Mouse (Mus musculus) kidney, adult 8-10 months (tissue): ENCODE data around the gene Asgr1.
A peak's percentile ranks its signal among the peaks of the same experiment; 100 is the strongest.
"Not testable (repeated sequence)": the region's sequence is repeated elsewhere in the genome, so short reads cannot be mapped to it uniquely, and the experiment has no call there.

Experiments
- DNase-seq, 2 experiments: peaks; one replicate each; pipeline ENCODE4 v3.0.0; 2022

Gene Asgr1

DNA sequence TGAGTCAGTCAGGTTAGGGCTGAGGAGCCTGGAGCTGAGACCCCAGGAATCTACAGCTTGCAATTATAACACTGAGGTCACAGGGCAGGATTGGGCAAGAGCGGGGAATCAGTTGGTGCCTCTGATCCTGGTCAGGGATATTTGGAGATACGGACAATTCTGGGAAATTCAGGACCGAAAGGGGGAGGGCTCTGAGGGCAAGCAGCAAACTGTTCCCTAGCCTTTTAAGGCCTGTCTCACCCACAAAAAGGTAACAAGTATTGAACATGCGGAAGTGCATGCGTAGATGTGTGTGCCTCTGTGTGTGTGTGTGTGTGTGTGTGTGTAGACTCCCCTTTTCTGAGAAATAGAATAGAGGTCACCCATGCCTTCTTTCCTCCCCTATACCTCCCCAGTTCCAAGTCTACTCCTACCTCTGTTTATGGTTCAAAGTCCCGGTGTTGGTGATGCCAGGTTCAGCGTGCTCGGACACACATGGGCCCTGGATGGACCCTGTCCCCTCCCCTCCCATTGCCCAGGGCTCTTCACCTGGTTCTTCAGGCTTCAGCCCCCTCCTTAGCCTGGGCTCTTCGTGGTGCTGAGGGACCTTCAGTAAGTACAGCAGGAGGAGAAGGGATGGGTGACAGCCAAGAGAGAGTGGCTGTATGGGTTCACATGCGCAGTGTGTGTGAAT, at the start of gene Asgr1:
Asgr1 (plus strand) TSS at position 188 of the 673 bp plus-strand sequence.
- DNase-seq, result peak in 1 of 2 experiments; percentile 26

DNA sequence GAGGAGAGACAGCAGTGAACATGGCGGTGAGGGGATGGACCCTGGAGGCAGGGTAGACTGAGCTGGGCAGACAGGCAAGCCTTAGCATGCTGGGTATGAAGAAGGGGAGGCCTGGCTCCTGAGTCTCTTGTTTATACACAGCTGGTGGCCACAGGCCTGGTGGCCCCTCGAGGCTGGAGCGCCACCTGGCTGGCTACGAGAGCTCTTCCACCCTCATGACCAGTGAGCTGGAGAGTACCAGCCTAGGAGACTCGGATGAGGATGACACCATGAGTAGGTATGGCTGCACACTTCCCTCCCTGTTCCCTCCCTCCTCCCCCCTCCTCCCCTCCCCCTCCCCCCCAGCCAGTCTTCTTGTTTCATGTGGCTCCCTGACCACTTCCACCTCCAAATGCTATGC, 48.4 kb upstream of the Asgr1 start:
- DNase-seq, result no peak

DNA sequence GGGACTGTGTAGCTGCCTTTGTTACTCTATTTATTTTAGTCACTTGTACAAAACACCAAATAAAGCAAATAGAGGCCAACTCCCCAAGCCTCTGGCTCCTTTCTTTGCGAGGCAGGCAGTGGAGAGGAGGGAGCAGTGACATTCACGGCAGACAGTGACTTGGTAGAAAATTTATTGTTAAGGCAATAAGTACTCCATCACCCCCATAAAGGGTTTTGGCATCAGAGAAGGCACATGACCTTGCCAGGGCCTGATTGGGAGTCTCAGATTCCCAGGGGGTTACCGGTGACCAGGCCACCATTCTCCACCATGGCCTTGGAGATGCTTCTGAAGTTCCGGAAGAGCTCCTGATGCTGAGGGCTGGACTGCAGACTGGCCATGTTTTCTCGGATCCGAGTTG, 43.9 kb upstream of the Asgr1 start:
- no peak for DNase-seq

DNA sequence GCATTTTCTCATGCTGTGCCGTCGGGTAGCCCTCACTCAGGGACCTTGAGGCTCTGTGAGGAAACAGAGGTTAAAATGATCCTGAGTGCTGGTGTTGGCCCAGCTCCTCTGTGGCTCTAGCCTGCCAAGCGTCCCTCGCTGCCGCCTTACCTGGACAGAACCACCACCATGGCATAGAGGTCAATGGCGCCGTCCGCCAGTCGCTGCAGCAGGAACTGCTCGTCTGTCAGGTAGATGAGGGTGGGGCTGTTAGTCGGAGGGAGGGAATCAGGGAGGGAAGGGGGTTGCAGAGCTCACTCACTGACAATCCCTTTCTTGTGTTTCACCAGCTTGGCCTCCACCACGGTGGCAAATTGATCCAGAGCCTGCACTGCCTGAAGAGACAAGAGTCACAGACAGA, 43.3 kb upstream of the Asgr1 start:
- no peak for DNase-seq

DNA sequence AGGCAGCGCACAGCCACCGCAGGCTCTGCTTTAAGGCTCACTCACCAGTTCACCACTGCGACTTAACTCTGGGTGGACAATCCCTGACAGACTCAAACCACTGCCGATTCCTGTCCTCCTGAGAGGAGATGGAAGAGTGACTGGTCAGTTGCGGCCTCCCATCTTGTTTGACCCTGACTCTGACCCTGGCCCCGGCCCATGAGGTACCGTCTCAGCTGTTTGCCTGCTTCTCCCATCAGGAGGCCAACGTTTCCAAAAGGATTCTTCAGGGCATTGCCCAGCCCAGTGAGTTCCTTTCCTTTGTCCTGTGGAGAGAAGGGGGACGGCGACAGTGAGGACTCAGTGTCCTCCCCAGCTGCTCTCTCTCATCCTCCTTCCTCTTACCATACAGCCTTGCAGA, 42.9 kb upstream of the Asgr1 start:
- no peak for DNase-seq

DNA sequence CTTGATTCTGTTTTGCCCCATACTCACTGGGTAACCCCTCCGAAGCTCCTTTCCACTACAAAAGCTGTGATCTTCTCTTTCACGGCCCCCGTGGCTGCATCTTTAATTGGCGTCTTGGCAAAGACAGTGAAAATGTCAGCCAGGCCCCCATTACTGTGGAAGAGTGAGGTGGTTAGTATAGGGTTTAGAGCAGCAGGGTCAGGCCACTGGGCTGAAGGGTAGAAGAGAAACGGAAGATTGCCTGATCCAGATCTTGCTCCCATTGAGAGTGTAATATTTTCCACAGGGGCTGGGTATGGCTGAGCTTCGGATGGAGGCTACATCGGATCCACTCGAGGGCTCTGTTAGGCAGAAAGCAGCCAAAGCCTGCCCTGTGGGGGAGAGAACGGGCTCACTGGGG, 41.0 kb upstream of the Asgr1 start:
- no peak for DNase-seq

DNA sequence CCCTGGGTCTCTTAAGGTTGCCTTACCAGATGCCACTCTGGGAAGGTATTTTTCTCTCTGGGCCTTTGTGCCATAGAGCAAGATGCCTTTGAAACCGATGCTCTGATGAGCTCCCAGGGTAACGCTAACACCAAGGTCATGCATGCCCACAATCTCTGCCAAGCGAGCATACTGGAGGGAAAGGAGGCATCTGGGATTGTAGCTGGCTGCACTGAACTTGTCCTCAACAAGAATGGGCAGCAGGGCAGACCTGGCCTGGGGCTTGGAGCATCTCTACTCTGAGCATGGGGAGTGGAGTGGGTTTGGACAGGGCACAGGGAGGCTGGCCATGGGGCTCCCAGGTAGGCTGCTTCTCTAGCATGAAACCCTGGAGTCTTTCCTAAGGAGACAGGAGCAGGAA, 40.5 kb upstream of the Asgr1 start:
- no peak for DNase-seq

DNA sequence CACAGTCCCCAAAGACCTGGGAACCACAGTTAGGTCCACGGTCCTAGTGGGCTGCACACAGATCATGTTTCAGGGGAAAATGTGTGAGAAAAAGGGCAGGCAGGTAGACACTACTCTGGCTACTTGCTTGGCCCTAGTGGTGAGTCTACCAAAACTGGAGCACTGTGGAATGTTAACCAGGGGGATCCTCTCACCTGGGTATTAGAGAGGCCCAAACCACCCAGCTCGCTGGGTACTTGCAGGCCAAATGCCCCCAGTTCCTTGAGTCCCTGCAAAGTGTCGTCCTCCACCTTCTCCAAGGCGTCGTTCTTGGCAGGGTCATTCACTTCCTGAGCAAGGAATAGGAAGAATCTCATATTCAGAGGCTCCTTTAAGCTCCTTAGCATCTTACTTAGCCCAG, 39.8 kb upstream of the Asgr1 start:
- DNase-seq, result no peak

DNA sequence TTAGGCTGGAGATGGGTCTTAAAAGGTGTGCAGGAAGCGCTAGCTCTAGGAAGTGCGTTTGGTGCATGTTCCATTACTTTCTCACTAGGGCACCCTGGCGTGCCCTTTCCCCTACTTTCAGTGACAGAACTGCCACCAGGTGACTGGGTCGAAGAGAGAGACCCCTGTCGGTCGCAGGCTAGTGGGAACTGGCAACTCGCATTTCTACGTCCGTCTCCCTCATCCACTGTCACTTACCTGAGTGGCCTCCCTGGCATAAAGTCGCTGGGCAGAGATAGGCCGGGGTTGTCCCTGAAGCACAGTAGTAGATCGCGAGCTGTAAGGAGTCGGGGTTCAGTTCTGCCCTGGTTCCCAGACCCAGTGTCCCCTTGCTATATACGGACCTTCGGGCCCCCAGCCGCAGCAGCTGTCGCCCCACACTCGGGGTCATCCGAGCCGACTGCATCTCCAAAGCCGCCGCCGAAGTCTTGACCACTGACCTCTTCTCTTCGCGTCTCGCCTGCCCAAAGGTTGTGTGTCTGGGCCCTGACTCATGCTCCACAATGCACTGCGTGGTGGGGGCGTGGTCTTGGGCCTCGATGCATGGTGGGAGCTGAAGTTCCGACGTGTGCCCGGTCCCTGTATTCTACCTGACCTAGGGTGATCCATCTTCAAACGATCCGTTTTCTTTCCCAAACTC, 38.9 kb upstream of the Asgr1 start, which contains the start of gene Acadvl:
Acadvl (minus strand) TSS at position 532 of the 679 bp plus-strand sequence.
- DNase-seq, result peak; percentile 92 to 93

DNA sequence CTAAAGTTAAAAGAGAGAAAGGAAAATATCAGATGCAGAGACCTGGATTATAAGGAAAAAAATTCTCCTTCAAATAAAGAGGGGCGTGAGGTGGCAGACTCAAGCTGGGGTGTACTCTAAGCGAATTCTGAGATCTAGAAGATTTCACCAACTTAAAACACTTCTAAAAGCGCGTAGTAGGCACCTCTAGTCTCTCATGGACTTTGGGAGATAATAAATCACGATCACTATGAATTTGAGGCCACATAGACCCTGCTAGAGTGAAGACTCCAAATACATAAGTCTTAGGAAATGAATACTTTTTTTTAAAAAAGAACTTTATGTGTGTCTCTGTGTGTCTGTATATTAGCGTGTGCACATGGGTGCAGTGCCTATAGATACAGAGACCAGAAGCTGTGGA, 38.2 kb upstream of the Asgr1 start:
- no peak for DNase-seq

DNA sequence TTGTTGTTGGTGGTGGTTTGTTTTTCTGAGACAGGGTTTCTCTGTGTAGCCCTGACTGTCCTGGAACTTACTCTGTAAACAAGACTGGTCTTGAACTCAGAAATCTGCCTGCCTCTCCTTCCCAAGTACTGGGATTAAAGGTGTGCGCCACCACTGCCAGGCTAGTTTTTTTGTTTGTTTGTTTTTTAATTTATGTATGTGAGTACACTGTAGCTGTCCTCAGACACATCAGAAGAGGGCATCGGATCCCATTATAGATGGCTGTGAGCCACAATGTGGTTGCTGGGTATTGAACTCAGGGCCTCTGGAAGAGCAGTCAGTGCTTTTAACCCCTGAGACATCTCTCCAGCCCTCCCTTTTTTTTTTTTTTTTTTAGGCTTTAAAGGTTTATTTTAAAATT, 37.7 kb upstream of the Asgr1 start:
- not testable (repeated sequence) for DNase-seq

DNA sequence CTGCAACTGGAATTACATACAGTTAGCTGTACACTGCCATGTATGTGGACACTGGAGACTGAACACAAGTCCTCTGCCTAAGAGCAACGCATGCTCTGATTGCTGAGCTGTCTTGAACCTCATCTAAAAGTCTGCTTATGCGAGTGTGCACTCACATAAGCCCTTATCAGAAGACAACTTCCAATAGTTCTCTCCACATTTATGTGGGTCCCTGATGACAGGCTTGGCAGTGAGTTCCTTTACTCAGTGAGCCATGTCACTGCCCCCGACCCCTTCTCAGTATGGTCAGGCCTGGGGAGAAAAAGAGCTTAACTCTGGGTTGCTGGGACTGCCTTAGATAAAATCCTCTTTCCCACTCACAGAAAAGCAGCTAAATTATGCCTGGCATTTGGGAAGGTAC, 37.2 kb upstream of the Asgr1 start, which contains the start of gene Dlg4:
Dlg4 (plus strand) TSS at position 274 of the 400 bp plus-strand sequence.
- DNase-seq, result no peak

DNA sequence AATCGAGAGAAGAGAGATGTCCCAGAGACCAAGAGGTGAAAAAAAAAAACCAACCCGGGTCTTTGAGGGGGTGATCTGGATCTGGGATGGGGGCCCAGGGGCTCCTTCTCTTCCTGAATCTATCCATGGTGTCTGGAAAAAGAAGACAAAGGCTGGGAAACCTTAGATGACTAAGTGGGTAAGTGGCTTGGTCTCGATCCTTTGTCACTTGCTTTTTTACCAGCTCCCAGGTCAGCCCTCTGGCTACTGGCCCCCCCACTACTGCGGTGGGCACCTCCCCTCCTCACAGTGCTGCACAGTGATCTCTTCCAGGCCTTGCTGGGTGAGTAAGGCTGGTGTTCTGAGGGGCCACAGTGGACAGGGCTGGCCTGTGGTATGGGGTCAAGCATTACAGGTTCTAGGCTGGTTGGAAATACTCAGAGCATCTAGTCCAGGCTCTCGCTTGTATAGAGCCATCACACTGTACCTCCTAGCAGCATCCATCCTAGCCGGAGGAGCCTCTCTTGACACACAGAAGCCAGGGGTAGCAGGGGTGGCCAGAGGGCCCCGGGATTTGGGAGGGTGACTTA, 36.6 kb upstream of the Asgr1 start:
- DNase-seq, result no peak

DNA sequence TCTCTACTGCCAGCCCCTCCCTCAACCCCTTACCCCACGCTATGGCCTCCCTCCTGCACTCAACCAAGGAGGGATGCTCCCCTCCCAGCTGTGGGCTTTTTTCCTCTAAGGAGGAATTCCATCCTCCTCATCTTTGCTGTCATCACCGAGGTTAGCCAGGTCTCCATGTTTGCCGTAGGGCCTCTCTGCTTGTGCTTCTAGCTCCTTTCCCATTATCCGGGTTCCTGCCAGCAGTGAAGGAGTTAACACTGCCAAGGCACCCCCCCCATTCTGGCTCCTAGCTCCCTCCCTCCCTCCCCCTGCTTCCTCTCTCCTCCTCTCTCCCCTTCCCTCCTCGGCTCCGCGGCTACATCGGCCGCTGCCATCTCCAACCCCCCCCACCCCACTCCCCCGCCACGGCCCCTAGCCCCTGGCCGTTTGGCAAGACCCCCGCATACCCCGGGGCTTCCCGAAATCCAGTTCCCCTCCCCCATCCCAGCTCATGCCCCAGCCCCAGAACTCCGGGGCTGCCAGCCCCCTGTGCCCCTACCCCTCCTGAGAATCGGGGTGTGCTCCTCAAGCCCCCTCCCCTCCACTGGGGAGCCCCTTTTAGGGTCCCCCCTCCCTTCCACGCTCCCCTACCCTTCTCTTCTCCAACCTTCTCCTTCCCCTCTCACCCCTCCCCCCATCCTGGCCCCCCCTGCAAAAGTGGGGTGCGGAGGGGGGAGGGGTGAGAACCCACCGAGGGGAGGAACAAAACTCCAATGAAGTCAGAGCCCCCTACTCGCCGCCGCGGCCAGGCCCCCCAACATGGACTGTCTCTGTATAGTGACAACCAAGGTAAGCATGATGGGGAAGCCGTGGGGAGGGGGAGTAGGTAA, 35.5 kb upstream of the Asgr1 start:
- no peak for DNase-seq

DNA sequence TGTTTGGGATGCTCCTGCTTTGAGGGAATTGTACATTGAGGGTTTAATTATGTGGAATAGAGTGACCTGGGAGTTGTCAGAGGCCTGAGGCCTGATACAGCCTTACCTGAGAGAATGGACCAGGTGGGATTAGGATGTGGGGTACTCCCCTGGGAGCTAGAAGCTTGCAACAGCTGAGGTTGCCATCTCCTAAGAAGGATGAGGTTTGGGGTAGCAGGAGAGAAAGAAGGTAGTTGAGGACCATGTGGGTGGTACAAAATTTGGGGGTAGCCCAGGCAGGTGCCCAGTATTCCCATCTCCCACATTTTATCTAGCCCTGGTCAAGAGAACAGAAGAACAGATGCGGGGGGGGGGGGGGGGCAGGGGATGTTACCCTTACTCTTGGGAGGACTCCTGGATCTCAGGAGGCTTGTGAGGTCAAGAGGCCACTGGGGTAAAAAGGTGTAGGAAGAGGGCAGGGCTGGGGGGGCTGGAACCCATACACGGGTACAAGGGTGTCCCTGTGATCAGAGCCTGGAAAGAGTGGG, 34.3 kb upstream of the Asgr1 start:
- DNase-seq, result no peak

DNA sequence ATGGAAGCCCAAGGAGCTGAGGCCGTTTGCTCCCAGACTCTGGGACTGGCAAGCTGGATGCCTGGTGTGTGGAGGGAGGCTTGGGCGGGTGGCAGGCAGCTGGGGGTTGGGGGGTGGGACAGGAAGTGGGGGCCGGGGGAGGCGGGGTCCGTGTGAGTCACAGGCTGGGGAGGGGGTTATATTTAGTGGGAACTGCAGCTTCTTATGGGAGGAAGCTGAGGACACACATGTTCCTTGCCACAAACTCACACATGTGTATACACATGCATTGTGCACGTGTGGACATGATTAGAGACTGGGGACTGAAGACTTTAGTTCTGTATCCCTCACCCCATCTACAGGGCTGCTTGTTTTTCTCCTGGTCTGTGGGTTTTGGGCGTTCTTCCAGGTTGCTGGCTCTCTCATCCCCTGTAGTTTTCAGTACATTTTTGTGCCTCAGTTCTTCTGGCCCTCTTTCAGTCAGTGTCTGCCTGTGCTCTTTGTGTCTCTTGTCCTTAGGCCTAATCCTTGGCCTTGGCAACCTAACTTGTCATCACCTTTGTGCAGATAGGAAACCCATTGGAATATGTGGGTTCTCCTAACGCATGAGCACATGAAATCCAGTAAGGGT, 33.8 kb upstream of the Asgr1 start:
- no peak for DNase-seq

DNA sequence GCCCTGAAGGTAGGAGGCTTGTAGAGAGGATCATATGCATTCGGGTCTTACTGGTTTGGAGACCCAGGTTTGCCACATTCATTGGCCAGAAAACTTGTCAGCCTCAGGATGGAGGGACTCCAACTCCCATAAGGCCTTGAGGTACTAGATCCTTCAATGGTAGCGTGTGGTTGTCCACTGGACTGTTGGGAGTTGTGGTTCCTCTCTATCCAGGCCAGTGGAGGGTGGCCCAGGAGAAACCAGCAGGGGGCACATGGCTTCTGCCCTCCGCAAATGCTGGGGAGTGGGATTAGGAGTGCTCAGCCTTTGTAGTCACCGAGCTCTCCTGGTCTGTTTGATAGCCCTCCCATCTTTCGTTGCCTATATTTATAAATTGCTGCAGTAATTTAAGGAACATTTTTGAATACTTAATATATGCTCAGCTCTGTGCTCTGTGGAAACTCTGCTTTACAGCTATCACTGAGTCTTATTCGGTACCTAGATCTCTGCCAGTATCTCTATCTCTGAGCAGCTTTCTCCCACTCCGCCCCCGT, 33.1 kb upstream of the Asgr1 start:
- DNase-seq, result peak; percentile 80 to 82

DNA sequence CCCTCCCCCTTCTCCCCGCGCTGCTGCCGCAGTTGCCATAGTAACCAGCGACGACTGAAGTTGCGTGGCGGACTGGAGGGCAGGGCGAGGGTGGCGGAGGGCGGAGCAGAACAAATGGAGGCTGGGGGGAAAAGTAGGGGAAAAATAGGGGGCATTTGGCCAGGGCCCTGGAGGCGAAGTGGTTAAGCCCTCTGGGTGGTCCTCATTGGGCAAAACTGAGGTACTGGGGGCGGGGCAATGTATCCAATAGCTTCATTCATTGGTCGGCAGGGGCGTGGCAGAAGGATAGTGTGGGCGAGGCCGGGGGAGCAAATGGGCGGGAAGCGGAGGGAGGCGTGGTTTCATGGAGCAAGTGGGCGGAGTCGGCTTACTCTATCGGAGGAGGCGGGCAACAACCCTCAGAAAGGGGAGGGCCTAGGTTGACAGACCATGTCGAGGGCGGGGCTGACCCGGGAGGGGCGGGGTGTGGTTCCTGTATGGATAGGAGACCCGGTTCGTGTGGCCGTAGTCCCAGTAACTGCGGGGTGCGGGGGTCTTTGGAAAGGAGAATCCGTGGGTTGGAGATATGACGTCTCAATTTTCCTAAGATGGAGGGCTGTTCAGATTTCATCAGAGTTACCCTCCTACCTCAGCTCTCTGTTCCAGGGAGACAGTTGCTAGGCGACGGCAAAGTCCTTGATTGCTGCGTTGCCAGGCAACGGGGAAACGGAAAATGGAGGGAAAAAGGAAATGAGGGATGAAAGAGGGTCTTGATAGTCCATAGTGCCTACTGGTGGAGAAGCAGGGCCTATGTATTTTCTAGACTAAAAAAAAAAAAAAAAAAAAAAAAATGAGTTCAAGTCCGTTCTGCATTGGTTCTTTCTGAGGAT, 32.4 kb upstream of the Asgr1 start:
- peak; percentile 97 to 98 for DNase-seq

DNA sequence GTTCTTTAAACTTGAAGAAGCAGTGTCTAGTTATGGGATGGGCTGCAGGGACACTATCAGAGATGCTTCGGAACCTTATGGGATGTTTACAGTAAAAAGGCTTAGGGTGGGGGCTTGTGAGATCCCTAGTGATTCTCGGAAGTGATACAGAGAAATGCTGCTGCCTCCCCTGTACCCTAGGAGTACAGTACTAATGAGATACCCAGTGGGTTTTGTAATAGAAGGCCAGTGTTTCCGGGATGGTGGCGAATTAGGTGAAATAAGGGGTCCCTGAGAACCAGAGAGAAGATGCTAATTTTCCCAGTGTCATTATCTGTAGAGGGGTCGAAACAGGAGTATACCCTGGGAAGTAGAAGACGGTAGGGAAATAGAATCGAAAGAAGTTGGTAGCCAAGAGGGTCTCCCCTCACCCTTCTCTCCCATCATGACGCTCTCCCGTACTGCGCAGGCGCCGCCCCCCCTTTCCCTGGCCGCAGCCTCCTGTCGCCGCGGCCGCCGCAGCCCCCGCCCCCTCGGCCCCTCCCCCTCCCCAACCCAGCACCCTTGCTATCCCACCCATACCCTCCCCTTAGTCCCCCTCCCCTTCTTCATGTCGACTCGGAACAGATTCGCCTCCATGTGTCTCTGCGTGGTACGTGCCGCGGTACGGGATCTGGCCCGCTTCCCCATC, 30.3 kb upstream of the Asgr1 start:
- no peak for DNase-seq

DNA sequence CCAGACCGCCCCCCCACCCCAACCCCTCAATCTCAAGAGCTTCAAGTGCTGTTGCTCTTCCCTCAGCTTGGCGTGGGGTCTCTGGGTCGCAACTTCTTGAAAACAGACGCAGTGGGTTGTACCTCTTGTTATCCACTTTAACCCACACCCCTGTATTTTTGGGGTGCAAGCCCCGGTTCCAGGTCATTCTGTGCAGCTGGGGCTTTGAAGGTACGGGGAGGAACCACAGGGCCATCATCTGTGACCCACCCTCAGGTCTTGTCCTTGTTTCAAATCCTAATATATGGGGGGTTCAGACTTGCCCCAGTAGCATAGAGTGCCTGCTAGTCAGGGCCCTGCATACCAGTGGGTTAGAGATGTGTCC, 29.8 kb upstream of the Asgr1 start:
- no peak for DNase-seq

DNA sequence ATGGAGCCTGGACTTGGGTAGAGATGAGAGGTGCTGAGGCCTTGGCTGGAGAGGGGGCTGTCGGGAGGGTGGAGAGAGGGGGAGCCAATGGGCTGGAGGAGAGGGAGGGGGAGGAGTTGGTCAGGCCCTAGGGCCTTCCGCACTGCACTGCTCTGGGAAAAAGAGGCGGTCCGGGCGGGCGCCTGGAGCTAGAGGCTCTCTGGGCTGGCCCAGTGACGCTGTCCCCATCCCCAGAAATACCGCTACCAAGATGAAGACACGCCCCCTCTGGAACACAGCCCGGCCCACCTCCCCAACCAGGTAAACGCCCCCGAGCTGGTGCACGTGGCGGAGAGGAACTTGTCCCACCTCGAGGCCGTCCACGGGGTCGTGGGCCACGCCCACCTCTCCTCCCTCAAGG, 27.2 kb upstream of the Asgr1 start:
- DNase-seq, result no peak
